Mouse (Mus musculus): Measurements from ENCODE around the gene Atp7a. TPM values are rescaled to one million over a fixed set of nuclear protein-coding genes. Genes with fewer than 3 reads are reported as not detected.

Atp7a gene
- polyA plus RNA-seq, 1 experiment: 3.6 TPM

DNA sequence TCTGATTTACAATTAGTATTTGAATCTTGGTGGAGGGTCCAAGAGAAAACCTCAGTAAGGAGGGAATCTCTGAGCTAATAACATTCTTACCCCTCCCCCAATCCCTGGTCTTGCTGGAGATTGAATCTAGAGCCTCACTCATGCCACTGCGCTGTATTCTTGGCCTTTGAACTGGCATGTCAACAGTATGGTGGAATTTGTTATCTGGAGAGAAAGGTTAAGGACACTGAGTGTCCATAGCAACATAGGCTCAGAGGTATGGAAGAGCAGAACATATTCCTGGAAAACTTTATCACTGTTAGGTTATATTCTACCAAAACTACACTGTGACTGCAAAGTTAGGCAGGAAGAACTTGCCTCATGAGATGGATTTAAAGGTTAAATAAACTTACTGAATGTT lies 87.6 kb downstream of the Atp7a start:
- Histone ChIP-seq H3K36me3 (ENCODE audit: control insufficient read depth, insufficient read depth) (peaks cover 7% of the 10 kb centered on the region), H3ac (ENCODE audit: control insufficient read depth, insufficient read length) (no peak overlapping the region), H3K27me3 (ENCODE audit: control insufficient read depth, insufficient read depth, insufficient read length) (no peaks in the 10 kb centered on the region), H3K4me3 (no peak overlapping the region), H3K4me2 (ENCODE audit: low read depth) (no peak overlapping the region), H3K79me2 (ENCODE audit: control insufficient read depth, insufficient read depth) (no peaks in the 10 kb centered on the region)
- TF ChIP-seq TCF3 (IDR thresholded peaks at IDR 0.05; ENCODE audit: insufficient read length, low read depth): no peak
- TF ChIP-seq REST (IDR thresholded peaks at IDR 0.05; ENCODE audit: insufficient read depth, insufficient read length): no peak
- TF ChIP-seq POLR2AphosphoS2 (IDR thresholded peaks at IDR 0.05; ENCODE audit: insufficient read length, low read depth): no peak
- no peak for TF ChIP-seq USF1 (IDR thresholded peaks at IDR 0.05; ENCODE audit: low read depth)
- no peak for TF ChIP-seq MYOD1 (IDR thresholded peaks at IDR 0.05; ENCODE audit: control insufficient read depth in 1 of 3, insufficient read length in 2 of 3, low read depth in 2 of 3)
- TF ChIP-seq SRF (IDR thresholded peaks at IDR 0.05; ENCODE audit: control insufficient read depth, insufficient read length, low read depth): no peak
- no peak for TF ChIP-seq TCF12 (IDR thresholded peaks at IDR 0.05; ENCODE audit: insufficient read depth, poor library complexity, severe bottlenecking)
- TF ChIP-seq MAX (IDR thresholded peaks at IDR 0.05; ENCODE audit: low read depth): no peak
- no peak for TF ChIP-seq POLR2A (IDR thresholded peaks at IDR 0.05; ENCODE audit: insufficient read length, low read depth)
- TF ChIP-seq CEBPB (IDR thresholded peaks at IDR 0.05; ENCODE audit: insufficient read depth, poor library complexity, severe bottlenecking): no peak
- no peak for TF ChIP-seq E2F4 (IDR thresholded peaks at IDR 0.05; ENCODE audit: insufficient read depth)

DNA sequence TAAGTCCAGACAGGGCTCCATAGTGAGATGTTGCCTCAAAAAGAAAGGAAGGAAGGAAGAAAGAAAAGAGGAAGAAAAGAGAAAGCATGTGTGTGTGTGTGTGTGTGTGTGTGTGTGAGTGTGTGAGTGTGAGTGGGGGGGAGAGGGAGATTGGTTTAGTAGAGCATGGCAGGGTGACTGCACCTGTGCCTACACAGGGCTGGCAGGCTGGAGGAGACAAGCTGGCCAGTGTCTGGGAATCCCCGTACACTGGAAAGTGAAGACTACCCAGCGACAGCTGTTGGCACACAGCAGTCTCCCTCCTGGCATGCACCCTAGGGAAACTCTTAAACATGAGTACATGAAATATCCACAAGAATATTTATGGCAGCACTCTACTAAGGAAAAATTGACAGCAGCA lies 95.7 kb downstream of the Atp7a start:
- TF ChIP-seq E2F4 (IDR thresholded peaks at IDR 0.05; ENCODE audit: insufficient read depth): no peak
- TF ChIP-seq MYOD1 (IDR thresholded peaks at IDR 0.05; ENCODE audit: control insufficient read depth in 1 of 3, insufficient read length in 2 of 3, low read depth in 2 of 3): peak in 1 of 3 experiments; percentile 57
- no peak for TF ChIP-seq SRF (IDR thresholded peaks at IDR 0.05; ENCODE audit: control insufficient read depth, insufficient read length, low read depth)
- no peak for TF ChIP-seq TCF3 (IDR thresholded peaks at IDR 0.05; ENCODE audit: insufficient read length, low read depth)
- no peak for TF ChIP-seq REST (IDR thresholded peaks at IDR 0.05; ENCODE audit: insufficient read depth, insufficient read length)
- TF ChIP-seq USF1 (IDR thresholded peaks at IDR 0.05; ENCODE audit: low read depth): no peak
- no peak for TF ChIP-seq POLR2AphosphoS2 (IDR thresholded peaks at IDR 0.05; ENCODE audit: insufficient read length, low read depth)
- peak in 1 of 3 experiments; percentile 44 for TF ChIP-seq MYOG (IDR thresholded peaks at IDR 0.05; ENCODE audit: control insufficient read depth in 1 of 3, insufficient read depth in 1 of 3, insufficient read length in 2 of 3, low read depth in 2 of 3)
- no peak for TF ChIP-seq CEBPB (IDR thresholded peaks at IDR 0.05; ENCODE audit: insufficient read depth, poor library complexity, severe bottlenecking)
- no peak for TF ChIP-seq MAX (IDR thresholded peaks at IDR 0.05; ENCODE audit: low read depth)
- no peak for TF ChIP-seq TCF12 (IDR thresholded peaks at IDR 0.05; ENCODE audit: insufficient read depth, poor library complexity, severe bottlenecking)
- no peak for TF ChIP-seq POLR2A (IDR thresholded peaks at IDR 0.05; ENCODE audit: insufficient read length, low read depth)
- Histone ChIP-seq H3K4me2 (ENCODE audit: low read depth) (no peak overlapping the region), H3K36me3 (ENCODE audit: control insufficient read depth, insufficient read depth) (no peaks in the 10 kb centered on the region), H3K79me2 (ENCODE audit: control insufficient read depth, insufficient read depth) (no peaks in the 10 kb centered on the region), H3ac (ENCODE audit: control insufficient read depth, insufficient read length) (no peak overlapping the region), H3K4me3 (no peak overlapping the region), H3K27me3 (ENCODE audit: control insufficient read depth, insufficient read depth, insufficient read length) (no peaks in the 10 kb centered on the region)

DNA sequence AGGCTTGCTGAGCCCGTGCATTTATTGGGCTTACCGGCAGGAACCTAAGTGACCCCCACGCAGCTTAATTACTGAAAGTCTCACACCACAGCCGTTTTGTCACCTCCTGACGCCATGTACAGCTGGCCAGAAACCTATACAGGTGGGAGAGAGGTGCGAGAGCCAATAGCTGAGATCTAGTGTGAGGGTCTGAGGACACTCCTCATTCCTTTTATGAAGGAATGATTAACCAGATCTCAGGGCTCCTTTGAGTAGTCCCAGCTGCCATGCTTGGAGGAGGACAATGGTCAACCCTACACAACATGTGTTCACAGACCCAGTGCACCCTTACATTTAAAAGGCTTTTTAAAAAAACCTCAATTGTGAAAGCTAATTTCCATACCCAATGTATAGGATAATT lies 101.2 kb downstream of the Atp7a start:
- Histone ChIP-seq H3K4me3 (no peak overlapping the region), H3ac (ENCODE audit: control insufficient read depth, insufficient read length) (no peak overlapping the region), H3K36me3 (ENCODE audit: control insufficient read depth, insufficient read depth) (no peaks in the 10 kb centered on the region)

DNA sequence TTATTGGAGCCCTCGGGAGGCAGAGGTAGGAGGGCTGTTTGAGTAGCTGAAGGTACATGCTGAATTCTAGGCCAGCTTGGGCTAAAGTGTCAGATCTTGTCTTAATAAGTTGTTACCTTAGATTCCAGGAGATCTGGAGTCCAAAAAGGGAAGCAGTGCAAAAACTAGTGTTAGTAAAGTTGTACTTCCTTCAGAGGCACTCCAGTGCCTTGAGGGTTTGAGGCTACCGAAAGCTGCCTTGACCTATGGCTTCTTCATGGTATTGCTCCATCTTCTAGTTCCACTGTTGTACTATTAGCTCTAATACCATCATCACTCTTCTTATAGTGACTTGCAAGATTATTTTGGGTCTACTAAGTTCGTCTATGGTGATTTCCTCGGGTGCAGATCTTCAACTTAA lies 102.8 kb downstream of the Atp7a start:
- H3K79me2 ChIP-seq (ENCODE audit: control insufficient read depth, insufficient read depth): no peaks in the 10 kb centered on the region
- no peaks in the 10 kb centered on the region for H3K36me3 ChIP-seq (ENCODE audit: control insufficient read depth, insufficient read depth)
- H3K4me3 ChIP-seq: no peak overlapping the region
- H3K4me2 ChIP-seq (ENCODE audit: low read depth): no peak overlapping the region
- H3K27me3 ChIP-seq (ENCODE audit: control insufficient read depth, insufficient read depth, insufficient read length): no peaks in the 10 kb centered on the region
- TF ChIP-seq MYOD1 (IDR thresholded peaks at IDR 0.05; ENCODE audit: control insufficient read depth in 1 of 3, insufficient read length in 2 of 3, low read depth in 2 of 3) (no peak), CEBPB (IDR thresholded peaks at IDR 0.05; ENCODE audit: insufficient read depth, poor library complexity, severe bottlenecking) (no peak), USF1 (IDR thresholded peaks at IDR 0.05; ENCODE audit: low read depth) (no peak), REST (IDR thresholded peaks at IDR 0.05; ENCODE audit: insufficient read depth, insufficient read length) (no peak), TCF12 (IDR thresholded peaks at IDR 0.05; ENCODE audit: insufficient read depth, poor library complexity, severe bottlenecking) (no peak), POLR2A (IDR thresholded peaks at IDR 0.05; ENCODE audit: insufficient read length, low read depth) (no peak), E2F4 (IDR thresholded peaks at IDR 0.05; ENCODE audit: insufficient read depth) (no peak), MAX (IDR thresholded peaks at IDR 0.05; ENCODE audit: low read depth) (no peak), POLR2AphosphoS2 (IDR thresholded peaks at IDR 0.05; ENCODE audit: insufficient read length, low read depth) (no peak), SRF (IDR thresholded peaks at IDR 0.05; ENCODE audit: control insufficient read depth, insufficient read length, low read depth) (no peak), MYOG (IDR thresholded peaks at IDR 0.05; ENCODE audit: control insufficient read depth in 1 of 3, insufficient read depth in 1 of 3, insufficient read length in 2 of 3, low read depth in 2 of 3) (no peak), TCF3 (IDR thresholded peaks at IDR 0.05; ENCODE audit: insufficient read length, low read depth) (no peak)
- H3ac ChIP-seq (ENCODE audit: control insufficient read depth, insufficient read length): no peak overlapping the region

More for the DNA sequence above, 101.2 kb downstream of the Atp7a start:
- TF ChIP-seq TCF12 (IDR thresholded peaks at IDR 0.05; ENCODE audit: insufficient read depth, poor library complexity, severe bottlenecking) (no peak), USF1 (IDR thresholded peaks at IDR 0.05; ENCODE audit: low read depth) (no peak), SRF (IDR thresholded peaks at IDR 0.05; ENCODE audit: control insufficient read depth, insufficient read length, low read depth) (no peak), REST (IDR thresholded peaks at IDR 0.05; ENCODE audit: insufficient read depth, insufficient read length) (no peak), MAX (IDR thresholded peaks at IDR 0.05; ENCODE audit: low read depth) (no peak), CEBPB (IDR thresholded peaks at IDR 0.05; ENCODE audit: insufficient read depth, poor library complexity, severe bottlenecking) (no peak)
- Histone ChIP-seq H3K79me2 (ENCODE audit: control insufficient read depth, insufficient read depth) (no peaks in the 10 kb centered on the region), H3K27me3 (ENCODE audit: control insufficient read depth, insufficient read depth, insufficient read length) (no peaks in the 10 kb centered on the region), H3K4me2 (ENCODE audit: low read depth) (no peak overlapping the region)

DNA sequence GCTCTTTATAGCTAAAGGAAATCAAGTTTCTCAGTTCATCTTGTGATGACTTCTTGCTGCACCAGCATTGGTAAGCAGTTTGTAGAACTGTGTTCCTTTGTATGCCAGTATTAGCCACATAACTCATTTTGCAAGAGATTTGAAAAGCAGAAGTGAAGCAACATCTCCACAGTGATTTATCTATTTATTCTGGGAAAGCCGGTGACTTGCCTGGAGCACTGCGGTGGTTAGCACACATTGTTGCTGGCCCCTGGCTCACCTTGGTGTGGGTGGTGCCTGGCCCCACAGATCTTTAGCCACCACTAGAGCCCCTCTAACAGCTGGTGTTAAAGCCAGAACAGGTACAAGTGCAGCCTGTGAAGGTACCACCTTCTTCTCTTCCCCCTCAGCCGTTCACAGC lies 107.8 kb downstream of the Atp7a start:
- Histone ChIP-seq H3K27me3 (ENCODE audit: control insufficient read depth, insufficient read depth, insufficient read length) (no peaks in the 10 kb centered on the region), H3K79me2 (ENCODE audit: control insufficient read depth, insufficient read depth) (no peaks in the 10 kb centered on the region), H3K4me2 (ENCODE audit: low read depth) (peak overlapping the region; percentile 74), H3K4me3 (no peak overlapping the region), H3ac (ENCODE audit: control insufficient read depth, insufficient read length) (no peak overlapping the region), H3K36me3 (ENCODE audit: control insufficient read depth, insufficient read depth) (no peaks in the 10 kb centered on the region)
- no peak for TF ChIP-seq POLR2AphosphoS2 (IDR thresholded peaks at IDR 0.05; ENCODE audit: insufficient read length, low read depth)
- TF ChIP-seq USF1 (IDR thresholded peaks at IDR 0.05; ENCODE audit: low read depth): no peak
- TF ChIP-seq MYOG (IDR thresholded peaks at IDR 0.05; ENCODE audit: control insufficient read depth in 1 of 3, insufficient read depth in 1 of 3, insufficient read length in 2 of 3, low read depth in 2 of 3): no peak
- no peak for TF ChIP-seq TCF12 (IDR thresholded peaks at IDR 0.05; ENCODE audit: insufficient read depth, poor library complexity, severe bottlenecking)
- no peak for TF ChIP-seq MAX (IDR thresholded peaks at IDR 0.05; ENCODE audit: low read depth)
- TF ChIP-seq REST (IDR thresholded peaks at IDR 0.05; ENCODE audit: insufficient read depth, insufficient read length): no peak
- no peak for TF ChIP-seq MYOD1 (IDR thresholded peaks at IDR 0.05; ENCODE audit: control insufficient read depth in 1 of 3, insufficient read length in 2 of 3, low read depth in 2 of 3)
- TF ChIP-seq E2F4 (IDR thresholded peaks at IDR 0.05; ENCODE audit: insufficient read depth): no peak
- no peak for TF ChIP-seq SRF (IDR thresholded peaks at IDR 0.05; ENCODE audit: control insufficient read depth, insufficient read length, low read depth)
- no peak for TF ChIP-seq POLR2A (IDR thresholded peaks at IDR 0.05; ENCODE audit: insufficient read length, low read depth)
- TF ChIP-seq TCF3 (IDR thresholded peaks at IDR 0.05; ENCODE audit: insufficient read length, low read depth): no peak
- TF ChIP-seq CEBPB (IDR thresholded peaks at IDR 0.05; ENCODE audit: insufficient read depth, poor library complexity, severe bottlenecking): no peak

Measured in myocyte (in vitro differentiated cells).